Comparison of ENCODE assay signal across 19 mouse cellular contexts in the genomic region with DNA sequence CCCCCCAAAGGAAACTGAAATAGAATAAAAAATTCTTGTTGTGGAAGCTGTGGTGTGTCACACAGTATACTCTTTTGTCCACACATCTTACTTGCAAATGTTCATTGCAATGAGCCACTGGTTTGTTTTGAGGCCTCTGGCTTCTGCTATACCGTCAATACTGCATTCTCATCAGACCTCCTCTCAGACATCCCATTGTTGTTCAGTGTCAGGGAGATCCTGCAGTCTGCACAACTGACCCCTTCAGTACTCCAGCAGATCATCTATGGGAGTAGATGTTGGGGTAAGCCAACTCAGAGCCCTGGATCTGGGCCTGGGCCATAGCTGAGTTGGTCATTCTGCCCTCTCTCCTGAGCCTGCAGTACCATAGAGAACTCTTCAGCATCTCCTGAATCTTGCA.
DNase-seq lines count a peak whose midpoint lies in the region; ATAC-seq and TF ChIP-seq lines count a peak whose summit lies in the region.
"Had no signal": no experiment of that assay in that cellular context is flagged by ENCODE, and none has a peak within 500 bp of the region (broad histone marks: within the 10 kb centered on the region; RNA-seq: fewer than 3 reads in every experiment).

No protein-coding gene starts in this region.

- no peak for TF ChIP-seq POLR2A in kidney, adult 2 months (IDR thresholded peaks at IDR 0.05; ENCODE audit: low read depth, low read length)

- no peaks in the 10 kb centered on the region for H3K27me3 ChIP-seq in heart, embryonic 10.5 days (ENCODE audit: insufficient read depth, poor library complexity, severe bottlenecking)
- no peaks in the 10 kb centered on the region for H3K27me3 ChIP-seq in E14TG2a.4 (ENCODE audit: insufficient read depth, low read length)
- H3K27me3 ChIP-seq in limb, embryonic 12.5 days, result peaks cover 10% of the 10 kb centered on the region; the same call in 1 of the 2 replicates
- H3K27me3 ChIP-seq in kidney, adult 2 months (replicated peaks; ENCODE audit: control insufficient read depth, insufficient read depth, low read length), result no peaks in the 10 kb centered on the region
- H3K27me3 ChIP-seq: CH12.LX had no signal

- no peak overlapping the region for H3K9ac ChIP-seq in limb, embryonic 12.5 days (replicated peaks)
- H3K9ac ChIP-seq: forebrain, embryonic 13.5 days; hindbrain, embryonic 13.5 days had no signal

- H3K4me2 ChIP-seq in limb, embryonic 12.5 days, result 0 out of 2 replicates have a peak overlapping the region, but pooled peaks have one; percentile 22
- H3K4me2 ChIP-seq: forebrain, embryonic 13.5 days; hindbrain, embryonic 13.5 days had no signal

- no peaks in the 10 kb centered on the region for H3K9me3 ChIP-seq in heart, embryonic 10.5 days
- H3K9me3 ChIP-seq in E14TG2a.4 (ENCODE audit: low read length), result no peaks in the 10 kb centered on the region
- no peaks in the 10 kb centered on the region for H3K9me3 ChIP-seq in limb, embryonic 12.5 days
- H3K9me3 ChIP-seq: forebrain, embryonic 13.5 days; hindbrain, embryonic 13.5 days had no signal

- no peak overlapping the region for H3K4me3 ChIP-seq in heart, embryonic 10.5 days
- H3K4me3 ChIP-seq in E14TG2a.4 (replicated peaks; ENCODE audit: low read length), result 0 out of 2 replicates have a peak overlapping the region, but pooled peaks have one; percentile 14
- H3K4me3 ChIP-seq in limb, embryonic 12.5 days (replicated peaks), result no peak overlapping the region
- H3K4me3 ChIP-seq in kidney, adult 2 months (ENCODE audit: insufficient read depth, low read depth, low read length), result no peak overlapping the region
- H3K4me3 ChIP-seq: forebrain, embryonic 13.5 days; hindbrain, embryonic 13.5 days had no signal

- no peak for ATAC-seq in limb, embryonic 12.5 days (ENCODE audit: insufficient number of reproducible peaks, insufficient read depth, low FRiP score, low TSS enrichment, low read depth)
- ATAC-seq: forebrain, embryonic 13.5 days; hindbrain, postnatal 0 days had no signal

- TF ChIP-seq CTCF in E14TG2a.4 (conservative IDR thresholded peaks at IDR 0.05; ENCODE audit: low read length), result no peak
- TF ChIP-seq CTCF in kidney, adult 2 months (conservative IDR thresholded peaks at IDR 0.05; ENCODE audit: insufficient read depth, insufficient read length, low read depth, low read length), result no peak

- H3K36me3 ChIP-seq in heart, embryonic 10.5 days, result no peaks in the 10 kb centered on the region
- peaks cover 9% of the 10 kb centered on the region for H3K36me3 ChIP-seq in E14TG2a.4 (ENCODE audit: insufficient read depth, low read length)
- H3K36me3 ChIP-seq in limb, embryonic 12.5 days, result no peaks in the 10 kb centered on the region
- H3K36me3 ChIP-seq in kidney, adult 2 months (ENCODE audit: control insufficient read depth, insufficient read depth, low read length), result no peaks in the 10 kb centered on the region
- H3K36me3 ChIP-seq: G1E; hindbrain, embryonic 13.5 days had no signal

- 66% methylated on average over 1 of the region's 1 CpGs for WGBS in heart, embryonic 10.5 days
- WGBS in limb, embryonic 12.5 days, result 58% methylated on average over 1 of the region's 1 CpGs
- 91% methylated on average over 1 of the region's 1 CpGs for WGBS in kidney, adult 2 months

- peaks cover 26% of the 10 kb centered on the region for H3K4me1 ChIP-seq in heart, embryonic 10.5 days
- peaks cover 64% of the 10 kb centered on the region for H3K4me1 ChIP-seq in E14TG2a.4 (replicated peaks; ENCODE audit: low read depth, low read length)
- peaks cover 36% of the 10 kb centered on the region for H3K4me1 ChIP-seq in limb, embryonic 12.5 days (replicated peaks)
- H3K4me1 ChIP-seq in kidney, adult 2 months (ENCODE audit: control insufficient read depth, insufficient read depth, low read length), result peaks cover 5% of the 10 kb centered on the region
- H3K4me1 ChIP-seq: forebrain, embryonic 13.5 days had no signal

- no peak for DNase-seq in heart, embryonic 10.5 days (ENCODE audit: low spot score)
- DNase-seq in heart, adult 9 months (ENCODE audit: low spot score in 2 of 2), result no peak
- peak; percentile 90 for DNase-seq in brain, adult 2 months (ENCODE audit: low read depth, low spot score)
- DNase-seq in kidney, adult 2 months, result no peak
- DNase-seq in embryo, embryonic 9.5 days (ENCODE audit: extremely low spot score), result no peak
- DNase-seq: adrenal gland, adult 8-10 months; adrenal gland, postnatal 36 days; cerebellum, adult 11 months; cerebellum, adult 8-10 months; cerebellum, postnatal 14 days; gastrocnemius, postnatal 14 days; heart, postnatal 10 days had no signal

- H3K27ac ChIP-seq in heart, embryonic 10.5 days, result 0 out of 2 replicates have a peak overlapping the region, but pooled peaks have one; percentile 16
- H3K27ac ChIP-seq in limb, embryonic 12.5 days, result peak overlapping the region; percentile 36
- no peak overlapping the region for H3K27ac ChIP-seq in kidney, adult 2 months (ENCODE audit: insufficient read depth, low read depth, low read length)
- H3K27ac ChIP-seq: forebrain, embryonic 13.5 days; hindbrain, embryonic 13.5 days; hindbrain, postnatal 0 days had no signal
